Mouse (Mus musculus): ENCODE data around the gene Tpcn2. TPM values are rescaled to one million over a fixed set of nuclear protein-coding genes. Genes with fewer than 3 reads are reported as not detected.

Gene Tpcn2
- polyA plus RNA-seq, 1 experiment from 2014 or later = 2.4 TPM

GRCm38 (mm10) chr7:145256092-145256491, 27.7 kb downstream of the Tpcn2 start:
- WGBS (ENCODE audit: insufficient replicate concordance) = 78% methylated on average over 1 of the region's 1 CpGs
- peaks cover 2% of the 10 kb centered on the region; the same call in 1 of the 2 replicates for H3K4me1 ChIP-seq (ENCODE audit: control insufficient read depth, low read depth, low read length)

GRCm38 (mm10) chr7:145253986-145254630, 29.7 kb downstream of the Tpcn2 start:
- WGBS (ENCODE audit: insufficient replicate concordance) = 47% methylated on average over 3 of the region's 3 CpGs

More at GRCm38 (mm10) chr7:145256092-145256491, 27.7 kb downstream of the Tpcn2 start:
- ATAC-seq (ENCODE audit: low read depth) = no peak
- H3K9me3 ChIP-seq (replicated peaks; ENCODE audit: control insufficient read depth, low read length) = no peaks in the 10 kb centered on the region
- H3K9ac ChIP-seq (ENCODE audit: low read depth, low read length) = no peak overlapping the region
- no peak overlapping the region for H3K4me3 ChIP-seq (ENCODE audit: low read depth, low read length)
- no peak overlapping the region for H3K4me2 ChIP-seq (ENCODE audit: low read depth, low read length)
- no peaks in the 10 kb centered on the region for H3K36me3 ChIP-seq (ENCODE audit: control insufficient read depth, insufficient read depth)
- H3K27ac ChIP-seq (ENCODE audit: low read length) = no peak overlapping the region
- H3K27me3 ChIP-seq (ENCODE audit: control insufficient read depth, insufficient read depth, low read depth, low read length) = no peaks in the 10 kb centered on the region

GRCm38 (mm10) chr7:145252715-145253476, 30.9 kb downstream of the Tpcn2 start:
- H3K4me2 ChIP-seq (ENCODE audit: low read depth, low read length) = no peak overlapping the region
- peak; percentile 58 for ATAC-seq (ENCODE audit: low read depth)
- H3K36me3 ChIP-seq (ENCODE audit: control insufficient read depth, insufficient read depth) = no peaks in the 10 kb centered on the region
- 11% methylated on average over 8 of the region's 8 CpGs for WGBS (ENCODE audit: insufficient replicate concordance)
- no peaks in the 10 kb centered on the region for H3K27me3 ChIP-seq (ENCODE audit: control insufficient read depth, insufficient read depth, low read depth, low read length)
- H3K9ac ChIP-seq (ENCODE audit: low read depth, low read length) = no peak overlapping the region
- H3K4me1 ChIP-seq (ENCODE audit: control insufficient read depth, low read depth, low read length) = peaks cover 2% of the 10 kb centered on the region; the same call in 1 of the 2 replicates
- no peak overlapping the region for H3K27ac ChIP-seq (ENCODE audit: low read length)
- no peaks in the 10 kb centered on the region for H3K9me3 ChIP-seq (replicated peaks; ENCODE audit: control insufficient read depth, low read length)
- H3K4me3 ChIP-seq (ENCODE audit: low read depth, low read length) = no peak overlapping the region

More at GRCm38 (mm10) chr7:145253986-145254630, 29.7 kb downstream of the Tpcn2 start:
- Histone ChIP-seq H3K27ac (ENCODE audit: low read length) (no peak overlapping the region), H3K4me1 (ENCODE audit: control insufficient read depth, low read depth, low read length) (peaks cover 2% of the 10 kb centered on the region; the same call in 1 of the 2 replicates), H3K27me3 (ENCODE audit: control insufficient read depth, insufficient read depth, low read depth, low read length) (no peaks in the 10 kb centered on the region), H3K9me3 (replicated peaks; ENCODE audit: control insufficient read depth, low read length) (no peaks in the 10 kb centered on the region), H3K4me3 (ENCODE audit: low read depth, low read length) (no peak overlapping the region), H3K9ac (ENCODE audit: low read depth, low read length) (no peak overlapping the region), H3K36me3 (ENCODE audit: control insufficient read depth, insufficient read depth) (no peaks in the 10 kb centered on the region), H3K4me2 (ENCODE audit: low read depth, low read length) (no peak overlapping the region)
- ATAC-seq (ENCODE audit: low read depth) = no peak

GRCm38 (mm10) chr7:145250225-145250624, 33.6 kb downstream of the Tpcn2 start:
- Histone ChIP-seq H3K9ac (ENCODE audit: low read depth, low read length) (no peak overlapping the region), H3K27me3 (ENCODE audit: control insufficient read depth, insufficient read depth, low read depth, low read length) (no peaks in the 10 kb centered on the region), H3K4me2 (ENCODE audit: low read depth, low read length) (no peak overlapping the region), H3K4me3 (ENCODE audit: low read depth, low read length) (no peak overlapping the region), H3K9me3 (replicated peaks; ENCODE audit: control insufficient read depth, low read length) (no peaks in the 10 kb centered on the region), H3K36me3 (ENCODE audit: control insufficient read depth, insufficient read depth) (no peaks in the 10 kb centered on the region), H3K4me1 (ENCODE audit: control insufficient read depth, low read depth, low read length) (peaks cover 2% of the 10 kb centered on the region; the same call in 1 of the 2 replicates), H3K27ac (ENCODE audit: low read length) (no peak overlapping the region)
- 62% methylated on average over 9 of the region's 9 CpGs for WGBS (ENCODE audit: insufficient replicate concordance)
- no peak for ATAC-seq (ENCODE audit: low read depth)

GRCm38 (mm10) chr7:145248911-145249310, 34.9 kb downstream of the Tpcn2 start:
- Histone ChIP-seq H3K4me1 (ENCODE audit: control insufficient read depth, low read depth, low read length) (peaks cover 2% of the 10 kb centered on the region; the same call in 1 of the 2 replicates), H3K27me3 (ENCODE audit: control insufficient read depth, insufficient read depth, low read depth, low read length) (no peaks in the 10 kb centered on the region), H3K36me3 (ENCODE audit: control insufficient read depth, insufficient read depth) (no peaks in the 10 kb centered on the region), H3K4me2 (ENCODE audit: low read depth, low read length) (no peak overlapping the region), H3K9me3 (replicated peaks; ENCODE audit: control insufficient read depth, low read length) (no peaks in the 10 kb centered on the region), H3K4me3 (ENCODE audit: low read depth, low read length) (no peak overlapping the region), H3K27ac (ENCODE audit: low read length) (no peak overlapping the region), H3K9ac (ENCODE audit: low read depth, low read length) (no peak overlapping the region)
- ATAC-seq (ENCODE audit: low read depth) = no peak
- whole genome bisulfite sequencing (ENCODE audit: insufficient replicate concordance) = 39% methylated on average over 2 of the region's 2 CpGs

- H3K4me1 ChIP-seq (ENCODE audit: control insufficient read depth, low read depth, low read length) = no peaks in the 10 kb centered on the region
- no peak overlapping the region for H3K4me3 ChIP-seq (ENCODE audit: low read depth, low read length)
- no peak overlapping the region for H3K27ac ChIP-seq (ENCODE audit: low read length)
- no peak overlapping the region for H3K9ac ChIP-seq (ENCODE audit: low read depth, low read length)
- WGBS (ENCODE audit: insufficient replicate concordance) = 10% methylated on average over 9 of the region's 9 CpGs
- peak; percentile 24; the same call in 1 of the 2 replicates for ATAC-seq (ENCODE audit: low read depth)
- no peak overlapping the region for H3K4me2 ChIP-seq (ENCODE audit: low read depth, low read length)
- no peaks in the 10 kb centered on the region for H3K36me3 ChIP-seq (ENCODE audit: control insufficient read depth, insufficient read depth)
- no peaks in the 10 kb centered on the region for H3K27me3 ChIP-seq (ENCODE audit: control insufficient read depth, insufficient read depth, low read depth, low read length)
- no peaks in the 10 kb centered on the region for H3K9me3 ChIP-seq (replicated peaks; ENCODE audit: control insufficient read depth, low read length)
These were observed 40.7 kb downstream of the Tpcn2 start for GRCm38 (mm10) chr7:145242851-145243712.

- Histone ChIP-seq H3K36me3 (ENCODE audit: control insufficient read depth, insufficient read depth) (no peaks in the 10 kb centered on the region), H3K4me1 (ENCODE audit: control insufficient read depth, low read depth, low read length) (no peaks in the 10 kb centered on the region), H3K4me2 (ENCODE audit: low read depth, low read length) (no peak overlapping the region), H3K27ac (ENCODE audit: low read length) (no peak overlapping the region), H3K9me3 (replicated peaks; ENCODE audit: control insufficient read depth, low read length) (no peaks in the 10 kb centered on the region), H3K27me3 (ENCODE audit: control insufficient read depth, insufficient read depth, low read depth, low read length) (no peaks in the 10 kb centered on the region), H3K4me3 (ENCODE audit: low read depth, low read length) (no peak overlapping the region), H3K9ac (ENCODE audit: low read depth, low read length) (no peak overlapping the region)
- WGBS (ENCODE audit: insufficient replicate concordance) = 45% methylated on average over 9 of the region's 9 CpGs
- ATAC-seq (ENCODE audit: low read depth) = no peak
These were observed 41.8 kb downstream of the Tpcn2 start for GRCm38 (mm10) chr7:145242028-145242427.

- 77% methylated on average over 4 of the region's 4 CpGs for WGBS (ENCODE audit: insufficient replicate concordance)
- Histone ChIP-seq H3K9ac (ENCODE audit: low read depth, low read length) (no peak overlapping the region), H3K4me2 (ENCODE audit: low read depth, low read length) (no peak overlapping the region), H3K4me3 (ENCODE audit: low read depth, low read length) (no peak overlapping the region), H3K27ac (ENCODE audit: low read length) (no peak overlapping the region), H3K4me1 (ENCODE audit: control insufficient read depth, low read depth, low read length) (no peaks in the 10 kb centered on the region), H3K27me3 (ENCODE audit: control insufficient read depth, insufficient read depth, low read depth, low read length) (no peaks in the 10 kb centered on the region), H3K9me3 (replicated peaks; ENCODE audit: control insufficient read depth, low read length) (no peaks in the 10 kb centered on the region), H3K36me3 (ENCODE audit: control insufficient read depth, insufficient read depth) (no peaks in the 10 kb centered on the region)
- ATAC-seq (ENCODE audit: low read depth) = no peak
These were observed 42.9 kb downstream of the Tpcn2 start for GRCm38 (mm10) chr7:145240929-145241328.
